In genomic region chr6:12519121-12519520, GRCm38 (mm10) we compare ENCODE assay signal across 13 mouse cellular contexts.
DNase-seq lines count a peak whose midpoint lies in the region; ATAC-seq and TF ChIP-seq lines count a peak whose summit lies in the region.
"Had no signal": no experiment of that assay in that cellular context is flagged by ENCODE, and none has a peak within 500 bp of the region (broad histone marks: within the 10 kb centered on the region; RNA-seq: fewer than 3 reads in every experiment).

No protein-coding gene starts in this region.

- no peaks in the 10 kb centered on the region for H3K9me3 ChIP-seq in forebrain, postnatal 0 days (ENCODE audit: low read length)
- H3K9me3 ChIP-seq in midbrain, embryonic 16.5 days (replicated peaks; ENCODE audit: control insufficient read depth, low read length, poor library complexity, severe bottlenecking): no peaks in the 10 kb centered on the region
- H3K9me3 ChIP-seq: heart, embryonic 15.5 days; intestine, embryonic 15.5 days had no signal

- no peak for TF ChIP-seq CTCF in forebrain, postnatal 0 days (IDR thresholded peaks at IDR 0.05; ENCODE audit: low read depth)

- no peaks in the 10 kb centered on the region for H3K27me3 ChIP-seq in forebrain, postnatal 0 days (ENCODE audit: insufficient read depth, low read length)
- H3K27me3 ChIP-seq in midbrain, embryonic 16.5 days (ENCODE audit: control insufficient read depth, insufficient read depth, low read depth, low read length): no peaks in the 10 kb centered on the region
- H3K27me3 ChIP-seq: heart, embryonic 15.5 days; intestine, embryonic 15.5 days had no signal

- H3K4me3 ChIP-seq in forebrain, postnatal 0 days (ENCODE audit: low read depth, low read length): no peak overlapping the region
- H3K4me3 ChIP-seq in midbrain, embryonic 16.5 days (ENCODE audit: low read depth, low read length): no peak overlapping the region
- H3K4me3 ChIP-seq: heart, embryonic 15.5 days; intestine, embryonic 15.5 days had no signal

- no peak overlapping the region for H3K27ac ChIP-seq in forebrain, postnatal 0 days (ENCODE audit: low read depth, low read length)
- no peak overlapping the region for H3K27ac ChIP-seq in midbrain, embryonic 16.5 days (ENCODE audit: low read length)
- H3K27ac ChIP-seq: heart, embryonic 15.5 days; intestine, embryonic 15.5 days; liver, embryonic 14.5 days had no signal

- H3K36me3 ChIP-seq in forebrain, postnatal 0 days (ENCODE audit: insufficient read depth): no peaks in the 10 kb centered on the region
- no peaks in the 10 kb centered on the region for H3K36me3 ChIP-seq in midbrain, embryonic 16.5 days (ENCODE audit: control insufficient read depth, insufficient read depth, low read length)
- H3K36me3 ChIP-seq: heart, embryonic 15.5 days; intestine, embryonic 15.5 days had no signal

- DNase-seq in layer of hippocampus, adult 9-10 months (ENCODE audit: low spot score): peak; percentile 15
- no peak for DNase-seq in layer of hippocampus, adult 9-11 months
- DNase-seq in cerebellum, adult 9-11 months: peak; percentile 22
- peak; percentile 18 for DNase-seq in forebrain, postnatal 0 days
- DNase-seq in testis, postnatal 14 days (ENCODE audit: low spot score): no peak
- DNase-seq in frontal cortex, adult 2 months (ENCODE audit: extremely low spot score in 1 of 2, low spot score in 1 of 2): no peak
- no peak for DNase-seq in adrenal gland, adult 8-10 months
- DNase-seq: kidney, postnatal 25 days; spleen, adult 18-20 months had no signal

- peak; percentile 48 for ATAC-seq in forebrain, postnatal 0 days
- peak; percentile 76 for ATAC-seq in midbrain, embryonic 16.5 days
- ATAC-seq: intestine, embryonic 15.5 days had no signal

- H3K4me2 ChIP-seq in forebrain, postnatal 0 days (ENCODE audit: low read depth): no peak overlapping the region
- H3K4me2 ChIP-seq in midbrain, embryonic 16.5 days (ENCODE audit: low read length): no peak overlapping the region
- H3K4me2 ChIP-seq: heart, embryonic 15.5 days; intestine, embryonic 15.5 days had no signal

- H3K9ac ChIP-seq in forebrain, postnatal 0 days: no peak overlapping the region
- H3K9ac ChIP-seq in midbrain, embryonic 16.5 days (ENCODE audit: low read depth, low read length): no peak overlapping the region
- H3K9ac ChIP-seq: heart, embryonic 15.5 days; intestine, embryonic 15.5 days; liver, embryonic 14.5 days had no signal

- H3K4me1 ChIP-seq in forebrain, postnatal 0 days (ENCODE audit: insufficient read depth): no peaks in the 10 kb centered on the region
- H3K4me1 ChIP-seq in midbrain, embryonic 16.5 days (ENCODE audit: control insufficient read depth, insufficient read depth, low read length): peaks cover 5% of the 10 kb centered on the region; the same call in 1 of the 2 replicates
- H3K4me1 ChIP-seq: heart, embryonic 15.5 days; intestine, embryonic 15.5 days had no signal

Comparison
In these comparisons a context has a peak if more than half of its experiments do, and no peak if none do; other contexts are left out.
1. DNase-seq: peak in layer of hippocampus, adult 9-10 months (single experiment), cerebellum, adult 9-11 months (single experiment) and forebrain, postnatal 0 days (single experiment); none in layer of hippocampus, adult 9-11 months (single experiment), testis, postnatal 14 days (single experiment), frontal cortex, adult 2 months (0 of 2) and adrenal gland, adult 8-10 months (single experiment).